Mouse (Mus musculus): Measurements from ENCODE around the gene Nfatc2.

GRCm38 (mm10) chr2:168429598-168429997, 171.9 kb downstream of the Nfatc2 start:
- TF ChIP-seq CTCF (IDR thresholded peaks at IDR 0.05; ENCODE audit: low read depth, low read length) (no peak), POLR2A (IDR thresholded peaks at IDR 0.05; ENCODE audit: borderline replicate concordance, low read depth, low read length) (no peak)
